Mouse (Mus musculus) lung, embryonic 15.5 days (tissue): ENCODE data around the gene Phf5a. TPM values are rescaled to one million over a fixed set of nuclear protein-coding genes. Genes with fewer than 3 reads are reported as not detected.

ENCODE experiments used
- ATAC-seq: fragments of 200-750 bp; cut with Nextera tagmentation; 2 replicates; pipeline ENCODE4 v1.8.0; 2017; ENCODE audit warnings: moderate number of reproducible peaks, borderline replicate concordance; ENCODE audit not compliant: low FRiP score, low TSS enrichment; ENCODE audit errors: extremely low read depth
- H3K27ac ChIP-seq: fragments of 300-500 bp; sonication (generic); 2 replicates; pipeline ENCODE4 v1.5.1; 2015; ENCODE audit warnings: moderate library complexity, mild to moderate bottlenecking, inconsistent platforms
- H3K27me3 ChIP-seq: fragments of 300-500 bp; sonication (generic); 2 replicates; pipeline ENCODE4 v1.6.1; 2015; ENCODE audit warnings: inconsistent platforms
- H3K36me3 ChIP-seq: fragments of 300-500 bp; sonication (generic); 2 replicates; pipeline ENCODE4 v1.6.1; 2015; ENCODE audit warnings: inconsistent platforms
- H3K4me1 ChIP-seq: fragments of 300-500 bp; sonication (generic); 2 replicates; pipeline ENCODE4 v1.6.1; 2015; ENCODE audit warnings: inconsistent platforms
- H3K4me2 ChIP-seq: fragments of 300-500 bp; sonication (generic); 2 replicates; pipeline ENCODE4 v1.6.1; 2015; ENCODE audit warnings: inconsistent platforms, mild to moderate bottlenecking, moderate library complexity
- H3K4me3 ChIP-seq: fragments of 300-500 bp; sonication (generic); 2 replicates; pipeline ENCODE4 v1.5.1; 2015; ENCODE audit warnings: mild to moderate bottlenecking, inconsistent platforms
- H3K9ac ChIP-seq: fragments of 300-500 bp; sonication (generic); 2 replicates; pipeline ENCODE4 v1.6.1; 2015; ENCODE audit warnings: inconsistent platforms
- H3K9me3 ChIP-seq: fragments of 300-500 bp; sonication (generic); 2 replicates; pipeline ENCODE4 v1.6.1; 2016; ENCODE audit warnings: inconsistent platforms
- WGBS: fragments of 180-500 bp; shearing (Covaris S2); methylation state at CpG from one replicate; pipeline ENCODE4 v1.1.7; 2015; 5-methylcytosine and 5-hydroxymethylcytosine counted together
- polyA plus RNA-seq: library from polyadenylated mRNA; unstranded; fragments of >200 nt; fragmentation: Nextera tagmentation; extraction: Ambion mirVana; gene quantifications from 2 replicates; pipeline ENCODE4 v1.2.1, GENCODE M21; 2015

Gene Phf5a
- polyA plus RNA-seq, 1 experiment from 2014 or later, result 172 TPM

DNA sequence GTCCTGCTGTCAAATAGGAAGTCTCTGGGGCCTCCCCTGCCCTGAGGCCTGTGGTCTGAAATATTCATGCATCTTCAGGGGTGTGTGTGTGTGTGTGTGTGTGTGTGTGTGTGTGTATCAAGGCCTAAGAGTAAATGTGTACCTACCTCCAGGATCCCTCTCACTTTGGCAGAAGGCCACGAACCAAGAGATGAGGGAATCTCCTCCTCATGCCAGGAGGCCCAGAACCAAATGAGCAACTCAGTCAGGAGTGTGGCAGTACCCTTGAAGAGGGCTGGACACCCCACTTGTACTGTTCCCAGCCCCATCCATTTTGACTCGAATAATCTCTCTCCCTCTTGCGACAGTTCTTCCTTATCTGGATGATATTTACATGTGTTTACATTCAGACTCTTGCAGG is 39.5 kb downstream of the Phf5a start:
- peaks cover 4% of the 10 kb centered on the region; the same call in 1 of the 2 replicates for H3K36me3 ChIP-seq
- H3K9me3 ChIP-seq, result no peaks in the 10 kb centered on the region
- no peak overlapping the region for H3K27ac ChIP-seq
- H3K4me2 ChIP-seq, result no peak overlapping the region
- H3K4me1 ChIP-seq, result peaks cover 27% of the 10 kb centered on the region
- no peak for ATAC-seq
- no peaks in the 10 kb centered on the region for H3K27me3 ChIP-seq
- H3K4me3 ChIP-seq, result no peak overlapping the region
- WGBS, result 53% methylated on average over 3 of the region's 3 CpGs
- H3K9ac ChIP-seq, result no peak overlapping the region

DNA sequence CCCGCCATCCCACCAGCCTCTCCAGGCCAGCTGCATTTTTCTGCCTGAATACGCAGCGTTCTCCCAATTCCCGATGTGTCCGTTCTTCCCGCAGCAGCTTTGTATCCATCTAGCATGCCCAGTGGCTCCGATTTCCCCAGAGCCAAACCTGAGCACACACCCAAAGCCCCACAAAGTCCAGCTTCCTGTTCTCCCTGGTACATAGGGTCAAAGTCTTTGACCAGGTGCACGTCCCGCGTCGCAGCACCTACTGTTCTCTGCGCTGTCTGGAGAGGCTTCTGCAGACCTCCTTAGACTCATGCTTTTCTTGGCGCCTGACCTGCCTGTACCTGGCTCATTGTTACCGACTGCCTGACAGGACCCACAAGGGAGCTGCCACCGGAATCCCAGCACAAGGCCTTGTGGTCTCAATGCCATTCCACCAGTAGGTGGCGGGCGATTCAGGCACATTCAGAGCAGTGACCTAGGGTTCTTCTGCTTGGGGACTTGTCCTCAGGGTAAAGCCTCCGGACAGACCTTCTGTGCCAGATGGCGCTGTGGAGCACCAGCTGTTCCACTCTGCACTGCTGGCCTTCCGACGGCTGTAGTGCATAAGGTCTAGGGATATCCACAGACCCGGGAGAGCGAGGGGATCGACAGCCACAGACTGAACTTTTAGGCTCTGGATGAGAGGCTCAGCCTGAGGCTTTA is 40.4 kb downstream of the Phf5a start:
- H3K27ac ChIP-seq, result no peak overlapping the region
- 11% methylated on average over 24 of the region's 24 CpGs for WGBS
- no peaks in the 10 kb centered on the region for H3K27me3 ChIP-seq
- H3K36me3 ChIP-seq, result peaks cover 10% of the 10 kb centered on the region; the same call in 1 of the 2 replicates
- H3K9me3 ChIP-seq, result no peaks in the 10 kb centered on the region
- peak; percentile 83 for ATAC-seq
- H3K4me3 ChIP-seq, result no peak overlapping the region
- H3K4me2 ChIP-seq, result peak overlapping the region; percentile 35
- peaks cover 17% of the 10 kb centered on the region for H3K4me1 ChIP-seq
- H3K9ac ChIP-seq, result no peak overlapping the region

DNA sequence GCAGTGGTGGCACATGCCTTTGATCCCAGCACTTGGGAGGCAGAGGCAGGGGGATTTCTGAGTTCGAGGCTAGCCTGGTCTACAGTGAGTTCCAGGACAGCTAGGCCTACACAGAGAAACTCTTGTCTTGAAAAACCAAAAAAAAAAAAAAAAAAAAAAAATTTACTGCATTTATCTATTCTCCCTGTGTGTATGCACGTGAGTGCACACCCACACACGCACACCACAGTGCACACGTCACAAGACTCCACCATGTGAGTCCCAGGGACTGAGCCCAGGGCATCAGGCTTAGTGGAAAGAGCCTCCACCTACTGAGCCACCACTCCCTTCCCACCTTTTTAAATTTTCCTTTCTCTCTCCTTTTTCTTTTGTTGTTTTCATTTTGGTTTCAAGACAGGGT is 41.2 kb downstream of the Phf5a start:
- no peak overlapping the region for H3K4me3 ChIP-seq
- no peak overlapping the region for H3K4me2 ChIP-seq
- H3K27ac ChIP-seq, result no peak overlapping the region
- 0 out of 2 replicates have a peak, but pooled peaks cover 11% of the 10 kb centered on the region for H3K4me1 ChIP-seq
- no peak overlapping the region for H3K9ac ChIP-seq
- H3K27me3 ChIP-seq, result no peaks in the 10 kb centered on the region
- H3K36me3 ChIP-seq, result peaks cover 10% of the 10 kb centered on the region; the same call in 1 of the 2 replicates
- 86% methylated on average over 4 of the region's 4 CpGs for WGBS
- no peak for ATAC-seq
- H3K9me3 ChIP-seq, result no peaks in the 10 kb centered on the region

DNA sequence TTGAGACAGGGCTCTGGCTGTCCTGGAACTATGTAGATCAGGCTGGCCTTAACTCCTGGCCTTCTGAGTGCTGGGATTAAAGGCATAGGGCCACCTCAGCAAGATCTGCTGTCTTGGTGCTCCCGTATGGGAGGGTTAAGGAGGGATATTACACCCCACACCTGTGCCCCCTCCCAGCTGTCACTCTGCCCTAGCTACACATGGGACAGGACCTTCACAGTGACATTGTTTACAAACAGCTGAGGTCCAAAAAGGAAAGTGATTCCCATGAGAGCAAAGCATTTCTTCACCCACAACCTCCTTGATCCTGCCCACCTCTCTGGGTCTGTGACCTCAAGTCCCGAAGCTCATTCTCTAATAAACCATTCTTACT is 42.5 kb downstream of the Phf5a start:
- H3K4me3 ChIP-seq, result no peak overlapping the region
- H3K4me1 ChIP-seq, result 0 out of 2 replicates have a peak, but pooled peaks cover 11% of the 10 kb centered on the region
- no peaks in the 10 kb centered on the region for H3K27me3 ChIP-seq
- H3K9ac ChIP-seq, result no peak overlapping the region
- WGBS, result 50% methylated on average over 2 of the region's 2 CpGs
- no peak for ATAC-seq
- H3K36me3 ChIP-seq, result peaks cover 21% of the 10 kb centered on the region
- H3K9me3 ChIP-seq, result no peaks in the 10 kb centered on the region
- H3K27ac ChIP-seq, result no peak overlapping the region
- no peak overlapping the region for H3K4me2 ChIP-seq

DNA sequence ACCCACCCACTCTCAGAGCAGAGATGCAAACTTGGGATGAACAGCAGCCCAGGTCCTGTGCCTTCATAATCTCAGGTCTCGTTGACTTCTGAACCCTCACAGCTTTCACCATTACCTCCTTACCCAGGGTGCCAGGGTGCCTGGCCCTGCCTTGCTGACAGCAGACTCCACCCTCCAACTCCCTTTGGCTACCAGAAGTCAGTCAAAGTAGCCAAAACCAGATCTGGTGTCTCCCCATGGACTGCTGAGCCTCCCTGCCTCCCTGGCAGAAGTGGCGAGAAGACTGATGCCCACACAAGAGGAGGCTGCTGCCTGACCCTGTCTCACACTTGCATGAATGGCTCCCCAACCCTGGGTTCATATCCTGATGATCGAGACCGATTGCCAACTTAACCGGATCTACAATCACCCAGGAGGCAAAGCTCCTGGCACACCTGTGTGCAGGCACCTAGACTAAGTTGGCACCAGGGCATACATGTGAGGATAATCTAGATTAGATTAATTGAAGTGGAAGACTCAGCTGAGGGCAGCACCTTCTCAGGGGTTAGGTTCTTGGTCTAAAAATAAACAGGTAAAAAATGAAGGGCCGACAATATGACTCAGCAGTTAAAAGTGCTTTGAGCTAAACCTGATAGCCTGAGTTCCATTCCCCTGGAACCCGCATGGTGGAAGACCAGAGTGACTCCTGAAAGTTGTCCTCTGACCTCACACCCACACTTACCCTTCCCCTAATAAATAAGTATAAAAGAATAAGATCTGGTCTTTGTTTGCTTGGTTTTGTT is 43.1 kb downstream of the Phf5a start:
- peaks cover 27% of the 10 kb centered on the region for H3K36me3 ChIP-seq
- no peaks in the 10 kb centered on the region for H3K27me3 ChIP-seq
- WGBS, result 80% methylated on average over 7 of the region's 7 CpGs
- H3K9me3 ChIP-seq, result no peaks in the 10 kb centered on the region
- no peak overlapping the region for H3K9ac ChIP-seq
- ATAC-seq, result no peak
- 0 out of 2 replicates have a peak, but pooled peaks cover 11% of the 10 kb centered on the region for H3K4me1 ChIP-seq
- no peak overlapping the region for H3K4me2 ChIP-seq
- H3K4me3 ChIP-seq, result no peak overlapping the region
- H3K27ac ChIP-seq, result no peak overlapping the region

DNA sequence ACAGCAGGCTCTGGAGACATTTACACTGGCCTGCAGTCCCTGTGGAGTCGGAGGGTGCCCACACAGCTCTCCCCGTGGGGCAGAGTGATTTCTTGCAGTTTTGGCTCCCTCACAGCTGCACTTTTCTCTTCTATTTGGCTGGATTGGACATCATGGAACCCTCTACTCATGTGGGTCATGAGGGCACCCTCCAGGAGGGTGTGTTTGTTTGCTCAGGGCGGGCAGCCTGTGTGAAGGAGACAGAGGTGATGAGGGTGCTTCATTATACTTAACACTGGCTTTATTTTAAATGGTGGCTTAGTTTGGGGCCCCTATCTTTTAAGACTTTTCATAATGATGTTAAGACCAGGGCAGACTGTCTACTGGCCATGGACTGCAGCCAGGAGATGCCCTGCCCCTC is 46.9 kb downstream of the Phf5a start:
- Histone ChIP-seq H3K36me3 (peaks cover 55% of the 10 kb centered on the region), H3K9ac (no peak overlapping the region), H3K4me1 (no peaks in the 10 kb centered on the region), H3K27me3 (no peaks in the 10 kb centered on the region), H3K27ac (no peak overlapping the region), H3K4me3 (no peak overlapping the region), H3K9me3 (no peaks in the 10 kb centered on the region), H3K4me2 (no peak overlapping the region)
- WGBS, result 56% methylated on average over 3 of the region's 3 CpGs
- no peak for ATAC-seq

DNA sequence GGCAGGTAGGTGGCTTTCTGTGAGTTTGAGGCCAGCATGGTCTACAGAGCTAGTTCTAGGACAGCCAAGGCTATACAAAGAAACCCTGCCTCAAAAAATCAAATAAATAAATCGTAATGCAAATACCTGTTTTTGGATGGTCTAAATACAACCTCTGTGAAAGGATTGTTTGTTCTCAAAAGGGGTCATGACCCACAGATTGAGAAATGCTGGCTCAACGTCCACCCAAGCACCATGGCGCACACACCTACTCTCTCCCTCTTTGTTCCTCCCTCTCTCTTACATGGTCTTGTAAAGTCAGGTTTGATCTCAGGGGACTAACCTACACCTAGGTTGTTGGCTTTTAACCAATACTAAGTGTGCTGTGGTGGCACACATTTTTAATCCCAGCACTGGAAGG is 49.1 kb downstream of the Phf5a start:
- no peaks in the 10 kb centered on the region for H3K4me1 ChIP-seq
- no peaks in the 10 kb centered on the region for H3K9me3 ChIP-seq
- no peak overlapping the region for H3K4me3 ChIP-seq
- peaks cover 62% of the 10 kb centered on the region for H3K36me3 ChIP-seq
- H3K9ac ChIP-seq, result no peak overlapping the region
- H3K27ac ChIP-seq, result no peak overlapping the region
- no peak for ATAC-seq
- no peak overlapping the region for H3K4me2 ChIP-seq
- no peaks in the 10 kb centered on the region for H3K27me3 ChIP-seq
- WGBS, result 66% methylated on average over 3 of the region's 3 CpGs

DNA sequence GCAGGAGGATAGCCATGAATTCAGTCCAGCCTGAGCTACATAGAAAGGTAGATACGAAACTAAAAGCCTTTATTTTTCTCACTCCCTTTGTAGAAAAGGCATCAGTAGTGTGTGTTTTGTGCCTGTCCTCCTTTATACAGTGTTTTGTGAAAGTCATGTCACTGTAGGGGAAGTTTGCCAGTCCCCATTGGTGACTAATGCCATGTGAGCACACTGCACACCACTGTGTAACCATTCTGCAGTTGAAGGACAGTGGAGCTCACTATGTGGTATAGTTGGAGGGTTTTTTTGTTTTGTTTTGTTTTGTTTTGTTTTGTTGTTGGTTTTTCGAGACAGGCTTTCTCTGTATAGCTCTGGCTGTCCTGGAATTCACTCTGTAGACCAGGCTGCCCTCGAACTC is 53.3 kb downstream of the Phf5a start:
- no peak overlapping the region for H3K9ac ChIP-seq
- no peak overlapping the region for H3K27ac ChIP-seq
- WGBS, result 86% methylated on average over 3 of the region's 3 CpGs
- ATAC-seq, result no peak
- H3K9me3 ChIP-seq, result no peaks in the 10 kb centered on the region
- no peaks in the 10 kb centered on the region for H3K4me1 ChIP-seq
- peaks cover 61% of the 10 kb centered on the region for H3K36me3 ChIP-seq
- H3K27me3 ChIP-seq, result no peaks in the 10 kb centered on the region
- H3K4me2 ChIP-seq, result no peak overlapping the region
- H3K4me3 ChIP-seq, result no peak overlapping the region

DNA sequence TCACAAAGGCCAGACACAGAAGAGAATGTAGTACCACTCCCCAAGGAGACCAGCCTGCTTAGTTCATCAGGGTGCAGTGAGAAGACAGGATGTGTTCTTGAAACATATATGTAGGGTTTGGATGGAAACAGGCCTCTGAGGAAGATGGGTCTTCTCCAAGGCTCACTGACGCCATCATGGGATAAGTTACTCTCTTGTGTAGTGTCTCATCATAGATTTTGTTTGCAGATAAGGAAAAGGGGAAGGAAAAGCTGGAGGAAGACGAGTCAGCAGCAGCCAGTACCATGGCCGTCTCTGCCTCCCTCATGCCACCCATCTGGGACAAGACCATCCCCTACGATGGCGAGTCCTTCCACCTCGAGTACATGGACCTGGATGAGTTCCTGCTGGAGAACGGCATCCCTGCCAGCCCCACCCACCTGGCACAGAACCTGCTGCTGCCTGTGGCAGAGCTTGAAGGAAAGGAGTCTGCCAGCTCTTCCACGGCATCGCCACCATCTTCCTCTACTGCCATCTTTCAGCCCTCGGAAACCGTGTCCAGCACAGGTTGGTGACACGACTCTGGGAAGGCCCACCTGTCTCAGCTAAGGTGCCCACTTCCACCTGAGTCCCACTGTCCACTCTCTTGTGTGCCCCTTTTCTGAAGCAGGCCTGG is 56.9 kb downstream of the Phf5a start:
- Histone ChIP-seq H3K4me3 (no peak overlapping the region), H3K36me3 (peaks cover 35% of the 10 kb centered on the region), H3K9ac (0 out of 2 replicates have a peak overlapping the region, but pooled peaks have one; percentile 5), H3K27ac (no peak overlapping the region), H3K9me3 (no peaks in the 10 kb centered on the region), H3K27me3 (no peaks in the 10 kb centered on the region), H3K4me1 (peaks cover 19% of the 10 kb centered on the region), H3K4me2 (no peak overlapping the region)
- ATAC-seq, result no peak
- 80% methylated on average over 12 of the region's 12 CpGs for WGBS

Other genes starting within 250 kb of the Phf5a start
- 24.6 and 26.0 TPM in 2 replicates for gene L3mbtl2, start 208.0 kb downstream of the Phf5a start, polyA plus RNA-seq
- 5.7 and 5.8 TPM in 2 replicates for gene Chadl, start 174.6 kb downstream of the Phf5a start, polyA plus RNA-seq
- 30.4 and 30.7 TPM in 2 replicates for gene Zc3h7b, start 126.9 kb downstream of the Phf5a start, polyA plus RNA-seq
- gene Rangap1, start 126.4 kb downstream of the Phf5a start, polyA plus RNA-seq, result 100 and 111 TPM in 2 replicates
- 27.4 and 31.4 TPM in 2 replicates for gene Tef, start 69.5 kb downstream of the Phf5a start, polyA plus RNA-seq
- 27.0 and 29.1 TPM in 2 replicates for gene Tob2, start 13.1 kb downstream of the Phf5a start, polyA plus RNA-seq
- gene Aco2, start 398 bp upstream of the Phf5a start, polyA plus RNA-seq, result 164 and 173 TPM in 2 replicates
- 76.3 and 80.1 TPM in 2 replicates for gene Polr3h, start 54.3 kb upstream of the Phf5a start, polyA plus RNA-seq
- 9.0 and 11.2 TPM in 2 replicates for gene Csdc2, start 64.8 kb upstream of the Phf5a start, polyA plus RNA-seq
- 37.1 and 39.1 TPM in 2 replicates for gene Pmm1, start 89.0 kb upstream of the Phf5a start, polyA plus RNA-seq
- gene 1700029P11Rik, start 108.6 kb upstream of the Phf5a start, polyA plus RNA-seq, result not detected in 2 replicates
- gene Xrcc6, start 115.9 kb upstream of the Phf5a start, polyA plus RNA-seq, result 86.3 and 93.0 TPM in 2 replicates
- gene Desi1, start 162.0 kb upstream of the Phf5a start, polyA plus RNA-seq, result 20.5 and 25.1 TPM in 2 replicates
- 296 and 301 TPM in 2 replicates for gene Snu13, start 175.7 kb upstream of the Phf5a start, polyA plus RNA-seq
- gene 4930407I10Rik, start 187.2 kb upstream of the Phf5a start, polyA plus RNA-seq, result not detected in 2 replicates
- gene Mei1, start 198.1 kb upstream of the Phf5a start, polyA plus RNA-seq, result 0.04 TPM in 1 of 2 replicates, not detected in the other